Mouse (Mus musculus) intestine, embryonic 14.5 days (tissue): ENCODE data around the gene Cep97. TPM values are rescaled to one million over a fixed set of nuclear protein-coding genes. Genes with fewer than 3 reads are reported as not detected.
"Not testable (repeated sequence)": the region's sequence is repeated elsewhere in the genome, so short reads cannot be mapped to it uniquely, and the experiment has no call there.

Experiments
- ATAC-seq: fragments of 200-750 bp; cut with Nextera tagmentation; replicated peaks from 2 replicates; pipeline ENCODE4 v1.8.0; 2017; ENCODE audit warnings: low read depth, moderate number of reproducible peaks, moderate TSS enrichment, moderate library complexity; ENCODE audit not compliant: low FRiP score, low TSS enrichment
- DNase-seq: peaks from one replicate; pipeline ENCODE4 v3.0.0-alpha.2; 2018; ENCODE audit warnings: low spot score
- H3K27ac ChIP-seq: fragments of 300-500 bp; sonication (generic); 2 replicates; pipeline ENCODE4 v1.5.1; 2014; ENCODE audit warnings: low read depth, mild to moderate bottlenecking, control low read depth
- H3K27me3 ChIP-seq: fragments of 300-500 bp; sonication (generic); replicated peaks from 2 replicates; pipeline ENCODE4 v1.6.1; 2014; ENCODE audit warnings: low read length, control low read depth; ENCODE audit not compliant: control insufficient read depth, insufficient read depth
- H3K36me3 ChIP-seq: fragments of 300-500 bp; sonication (generic); 2 replicates; pipeline ENCODE4 v1.6.1; 2014; ENCODE audit warnings: low read length, control low read depth; ENCODE audit not compliant: control insufficient read depth, insufficient read depth
- H3K4me1 ChIP-seq: fragments of 300-500 bp; sonication (generic); replicated peaks from 2 replicates; pipeline ENCODE4 v1.6.1; 2014; ENCODE audit warnings: low read length, control low read depth, mixed read lengths; ENCODE audit not compliant: control insufficient read depth, insufficient read depth
- H3K4me2 ChIP-seq: fragments of 300-500 bp; sonication (generic); 2 replicates; pipeline ENCODE4 v1.6.1; 2014; ENCODE audit warnings: low read length
- H3K4me3 ChIP-seq: fragments of 300-500 bp; sonication (generic); 2 replicates; pipeline ENCODE4 v1.5.1; 2014; ENCODE audit warnings: low read depth, low read length, control low read depth, mixed read lengths
- H3K9ac ChIP-seq: fragments of 300-500 bp; sonication (generic); 2 replicates; pipeline ENCODE4 v1.6.1; 2014; ENCODE audit warnings: mild to moderate bottlenecking, low read length
- H3K9me3 ChIP-seq: fragments of 300-500 bp; sonication (generic); 2 replicates; pipeline ENCODE4 v1.6.1; 2016; ENCODE audit warnings: low read length, control low read depth; ENCODE audit not compliant: control insufficient read depth
- WGBS: fragments of 180-500 bp; shearing (Covaris S2); extraction: QIAGEN DNeasy Blood & Tissue Kit; methylation state at CpG from one replicate; pipeline ENCODE4 v1.1.7; 2014; 5-methylcytosine and 5-hydroxymethylcytosine counted together
- polyA plus RNA-seq: library from polyadenylated mRNA; unstranded; fragments of >200 nt; fragmentation: Nextera tagmentation; extraction: Ambion mirVana; gene quantifications from 2 replicates; pipeline ENCODE4 v1.2.1, GENCODE M21; 2014

Cep97 gene
- polyA plus RNA-seq, 1 experiment from 2014 or later = 8.3 TPM

- no peak for ATAC-seq
- Histone ChIP-seq H3K27ac (no peak overlapping the region), H3K9me3 (no peaks in the 10 kb centered on the region), H3K4me3 (no peak overlapping the region; the same call in 1 of the 2 replicates), H3K4me1 (no peaks in the 10 kb centered on the region), H3K27me3 (no peaks in the 10 kb centered on the region), H3K4me2 (peak overlapping the region; percentile 29; the same call in 1 of the 2 replicates), H3K36me3 (no peaks in the 10 kb centered on the region), H3K9ac (no peak overlapping the region)
- 39% methylated on average over 19 of the region's 19 CpGs for WGBS
- DNase-seq = peak; percentile 89
These were observed 16.5 kb upstream of the Cep97 start for GRCm38 (mm10) chr16:55950946-55951678.

GRCm38 (mm10) chr16:55950462-55950861, 15.8 kb upstream of the Cep97 start:
- DNase-seq (no peak), ATAC-seq (no peak)
- H3K36me3 ChIP-seq = no peaks in the 10 kb centered on the region
- no peak overlapping the region for H3K4me3 ChIP-seq
- no peaks in the 10 kb centered on the region for H3K9me3 ChIP-seq
- no peak overlapping the region for H3K4me2 ChIP-seq
- H3K27ac ChIP-seq = no peak overlapping the region
- 72% methylated on average over 3 of the region's 3 CpGs for WGBS
- H3K27me3 ChIP-seq = no peaks in the 10 kb centered on the region
- no peaks in the 10 kb centered on the region for H3K4me1 ChIP-seq
- H3K9ac ChIP-seq = no peak overlapping the region

GRCm38 (mm10) chr16:55948963-55949362, 14.3 kb upstream of the Cep97 start:
- ATAC-seq (no peak), DNase-seq (no peak)
- Histone ChIP-seq H3K27ac (no peak overlapping the region), H3K9me3 (no peaks in the 10 kb centered on the region), H3K36me3 (no peaks in the 10 kb centered on the region), H3K9ac (no peak overlapping the region), H3K4me3 (no peak overlapping the region), H3K27me3 (no peaks in the 10 kb centered on the region), H3K4me1 (no peaks in the 10 kb centered on the region), H3K4me2 (no peak overlapping the region; the same call in 1 of the 2 replicates)
- WGBS = 49% methylated on average over 7 of the region's 7 CpGs

GRCm38 (mm10) chr16:55947876-55948410, 13.3 kb upstream of the Cep97 start:
- DNase-seq, H3K27ac ChIP-seq, H3K4me1 ChIP-seq, H3K4me2 ChIP-seq, H3K36me3 ChIP-seq, H3K27me3 ChIP-seq, H3K9me3 ChIP-seq, ATAC-seq, H3K4me3 ChIP-seq, H3K9ac ChIP-seq: not testable (repeated sequence)
- WGBS = 86% methylated on average over 2 of the region's 2 CpGs

GRCm38 (mm10) chr16:55947266-55947665, 12.6 kb upstream of the Cep97 start:
- no peaks in the 10 kb centered on the region for H3K27me3 ChIP-seq
- no peak overlapping the region for H3K4me2 ChIP-seq
- no peak overlapping the region for H3K9ac ChIP-seq
- H3K9me3 ChIP-seq = no peaks in the 10 kb centered on the region
- H3K4me3 ChIP-seq = no peak overlapping the region
- no peak for ATAC-seq
- no peak for DNase-seq
- WGBS = 68% methylated on average over 3 of the region's 3 CpGs
- no peaks in the 10 kb centered on the region for H3K36me3 ChIP-seq
- no peaks in the 10 kb centered on the region for H3K4me1 ChIP-seq
- no peak overlapping the region for H3K27ac ChIP-seq

GRCm38 (mm10) chr16:55940781-55941180, 6.1 kb upstream of the Cep97 start:
- no peak for DNase-seq
- Histone ChIP-seq H3K36me3 (no peaks in the 10 kb centered on the region), H3K9ac (no peak overlapping the region), H3K4me2 (no peak overlapping the region), H3K27me3 (no peaks in the 10 kb centered on the region), H3K27ac (no peak overlapping the region), H3K4me3 (no peak overlapping the region), H3K4me1 (no peaks in the 10 kb centered on the region), H3K9me3 (no peaks in the 10 kb centered on the region)
- WGBS = 92% methylated on average over 4 of the region's 4 CpGs
- ATAC-seq = no peak

- H3K27ac ChIP-seq = no peak overlapping the region
- DNase-seq (no peak), ATAC-seq (no peak)
- no peaks in the 10 kb centered on the region for H3K36me3 ChIP-seq
- no peak overlapping the region for H3K4me2 ChIP-seq
- no peaks in the 10 kb centered on the region for H3K27me3 ChIP-seq
- H3K9me3 ChIP-seq = no peaks in the 10 kb centered on the region
- no peak overlapping the region for H3K9ac ChIP-seq
- no peak overlapping the region for H3K4me3 ChIP-seq
- 92% methylated on average over 6 of the region's 6 CpGs for WGBS
- H3K4me1 ChIP-seq = no peaks in the 10 kb centered on the region
These were observed 5.0 kb upstream of the Cep97 start for GRCm38 (mm10) chr16:55939703-55940102.

GRCm38 (mm10) chr16:55938761-55939160, 4.1 kb upstream of the Cep97 start:
- Histone ChIP-seq H3K36me3 (no peaks in the 10 kb centered on the region), H3K9me3 (no peaks in the 10 kb centered on the region), H3K4me1 (no peaks in the 10 kb centered on the region), H3K9ac (no peak overlapping the region), H3K4me3 (no peak overlapping the region), H3K27ac (no peak overlapping the region), H3K27me3 (no peaks in the 10 kb centered on the region), H3K4me2 (no peak overlapping the region)
- DNase-seq = no peak
- no peak for ATAC-seq
- WGBS = 82% methylated on average over 4 of the region's 4 CpGs
